Mouse (Mus musculus): ENCODE measurements around the gene Olfr287.

Olfr287 gene

GRCm38 (mm10) chr15:98168622-98169004 lies 52.2 kb downstream of the Olfr287 start:
- no peak for DNase-seq (ENCODE audit: low read depth, low spot score)

- DNase-seq (ENCODE audit: low read depth, low spot score): peak; percentile 86
These were observed 52.9 kb downstream of the Olfr287 start for GRCm38 (mm10) chr15:98167645-98168621.

- DNase-seq (ENCODE audit: low read depth, low spot score): no peak
These were observed 53.8 kb downstream of the Olfr287 start, which contains the start of gene Ccdc184 for GRCm38 (mm10) chr15:98166963-98167644. Gene Ccdc184 (plus strand): TSS chr15:98167158.

DNA sequence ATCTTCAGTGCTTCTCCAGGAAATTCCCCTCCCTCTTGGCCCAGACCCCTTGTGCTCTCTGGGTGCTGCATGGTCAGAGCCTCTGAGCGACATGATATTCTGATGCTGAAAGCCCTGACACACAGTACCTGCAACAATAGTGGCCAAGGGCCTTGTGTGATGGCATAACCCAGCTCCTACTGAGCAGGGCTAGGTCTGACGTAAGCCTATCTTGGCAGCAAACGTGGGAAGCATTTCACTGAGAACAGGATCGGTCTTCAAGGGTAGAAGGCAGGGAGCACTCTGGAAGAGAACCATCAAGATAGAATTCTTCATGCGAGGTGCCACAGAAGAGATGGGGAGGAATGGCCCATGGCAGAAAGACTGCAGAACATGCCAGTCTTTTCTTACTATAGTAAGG lies 55.3 kb downstream of the Olfr287 start, which contains the start of gene Asb8:
Gene Asb8 (minus strand): TSS at position 101 of the 400 bp plus-strand sequence.
- DNase-seq (ENCODE audit: low read depth, low spot score): no peak

GRCm38 (mm10) chr15:98162561-98162960 lies 58.3 kb downstream of the Olfr287 start:
- DNase-seq (ENCODE audit: low read depth, low spot score): no peak

GRCm38 (mm10) chr15:98161026-98161805 lies 59.6 kb downstream of the Olfr287 start:
- DNase-seq (ENCODE audit: low read depth, low spot score): no peak

GRCm38 (mm10) chr15:98157253-98157652 lies 63.6 kb downstream of the Olfr287 start:
- no peak for DNase-seq (ENCODE audit: low read depth, low spot score)
